ENCODE assay signal across 11 mouse cellular contexts in the genomic region with DNA sequence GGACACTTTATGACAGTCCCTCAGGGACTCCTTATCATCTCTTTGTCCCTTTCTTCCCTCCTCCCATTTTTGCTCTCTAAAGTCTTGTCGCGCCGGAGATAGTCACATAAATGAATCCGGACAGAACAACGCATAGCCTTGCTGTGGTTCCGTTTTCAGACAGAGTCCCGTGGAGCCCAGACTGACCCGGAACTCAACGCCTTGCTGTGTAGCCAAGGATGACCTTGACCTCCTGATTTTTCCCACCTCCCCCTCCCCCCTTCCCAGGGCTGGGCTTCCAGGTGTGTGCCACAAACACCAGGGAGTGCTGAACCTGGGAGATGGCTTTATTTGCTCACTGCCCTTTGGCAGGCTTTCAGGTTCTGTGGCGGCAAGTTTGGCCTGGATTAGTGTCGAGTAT. TPM values are rescaled to one million over a fixed set of nuclear protein-coding genes. Genes with fewer than 3 reads are reported as not detected.
DNase-seq lines count a peak whose midpoint lies in the region; ATAC-seq lines count a peak whose summit lies in the region.
"Had no signal": no experiment of that assay in that cellular context is flagged by ENCODE, and none has a peak within 500 bp of the region (broad histone marks: within the 10 kb centered on the region; RNA-seq: fewer than 3 reads in every experiment).

No protein-coding gene starts in this region.

- 54% methylated on average over 11 of the region's 11 CpGs for WGBS in lung, embryonic 15.5 days
- 64% methylated on average over 11 of the region's 11 CpGs for WGBS in intestine, embryonic 15.5 days
- WGBS in stomach, embryonic 15.5 days, result 74% methylated on average over 11 of the region's 11 CpGs

- H3K4me2 ChIP-seq in lung, embryonic 15.5 days, result no peak overlapping the region
- peak overlapping the region; percentile 10; the same call in 1 of the 2 replicates for H3K4me2 ChIP-seq in intestine, embryonic 15.5 days (replicated peaks)
- no peak overlapping the region; the same call in 1 of the 2 replicates for H3K4me2 ChIP-seq in stomach, embryonic 15.5 days

- intact Hi-C loops in left cerebral cortex, postnatal 36 days (cut with DNase I), result no loop called here

- H3K9ac ChIP-seq in lung, embryonic 15.5 days, result no peak overlapping the region
- H3K9ac ChIP-seq in intestine, embryonic 15.5 days, result no peak overlapping the region
- H3K9ac ChIP-seq in stomach, embryonic 15.5 days, result no peak overlapping the region

- no peaks in the 10 kb centered on the region for H3K36me3 ChIP-seq in lung, embryonic 15.5 days
- H3K36me3 ChIP-seq in intestine, embryonic 15.5 days, result no peaks in the 10 kb centered on the region
- no peaks in the 10 kb centered on the region for H3K36me3 ChIP-seq in stomach, embryonic 15.5 days
- H3K36me3 ChIP-seq: G1E had no signal

- H3K4me1 ChIP-seq in lung, embryonic 15.5 days, result peaks cover 58% of the 10 kb centered on the region
- peaks cover 29% of the 10 kb centered on the region for H3K4me1 ChIP-seq in intestine, embryonic 15.5 days (replicated peaks)
- peaks cover 8% of the 10 kb centered on the region for H3K4me1 ChIP-seq in stomach, embryonic 15.5 days

- H3K27ac ChIP-seq in lung, embryonic 15.5 days, result peak overlapping the region; percentile 18; the same call in 1 of the 2 replicates
- H3K27ac ChIP-seq in intestine, embryonic 15.5 days, result peak overlapping the region; percentile 29
- 0 out of 2 replicates have a peak overlapping the region, but pooled peaks have one; percentile 31 for H3K27ac ChIP-seq in stomach, embryonic 15.5 days
- H3K27ac ChIP-seq: hindbrain, postnatal 0 days had no signal

- ATAC-seq in lung, embryonic 15.5 days (ENCODE audit: borderline replicate concordance, extremely low read depth, low FRiP score, low TSS enrichment), result peak; percentile 9; the same call in 1 of the 2 replicates
- peak; percentile 29; the same call in 1 of the 2 replicates for ATAC-seq in intestine, embryonic 15.5 days
- peak; percentile 35; the same call in 1 of the 2 replicates for ATAC-seq in stomach, embryonic 15.5 days (ENCODE audit: insufficient read depth, low FRiP score, low read depth)
- ATAC-seq: hindbrain, postnatal 0 days had no signal

- no peaks in the 10 kb centered on the region for H3K9me3 ChIP-seq in lung, embryonic 15.5 days
- H3K9me3 ChIP-seq in intestine, embryonic 15.5 days, result no peaks in the 10 kb centered on the region
- H3K9me3 ChIP-seq in stomach, embryonic 15.5 days, result no peaks in the 10 kb centered on the region

- no peak overlapping the region for H3K4me3 ChIP-seq in lung, embryonic 15.5 days
- no peak overlapping the region for H3K4me3 ChIP-seq in intestine, embryonic 15.5 days (replicated peaks)
- no peak overlapping the region for H3K4me3 ChIP-seq in stomach, embryonic 15.5 days (replicated peaks)
- H3K4me3 ChIP-seq: myocyte had no signal

- no peak for DNase-seq in lung, postnatal 36 days
- DNase-seq in kidney, postnatal 25 days, result peak; percentile 65 to 85
- DNase-seq in layer of hippocampus, adult 18-20 months (ENCODE audit: low spot score in 2 of 2), result no peak
- DNase-seq in left cerebral cortex, postnatal 36 days (ENCODE audit: low spot score in 2 of 2), result no peak
- DNase-seq: cerebellum, adult 11-12 months had no signal

- no peaks in the 10 kb centered on the region for H3K27me3 ChIP-seq in lung, embryonic 15.5 days
- H3K27me3 ChIP-seq in intestine, embryonic 15.5 days (replicated peaks), result no peaks in the 10 kb centered on the region
- no peaks in the 10 kb centered on the region for H3K27me3 ChIP-seq in stomach, embryonic 15.5 days (replicated peaks)

RNA-seq across cellular contexts. Expression of a gene that starts 10.6 kb away (rescaled TPM):
- 37.1 and 38.0 TPM in 2 replicates for polyA plus RNA-seq in lung, embryonic 15.5 days (2015; fragmentation: Nextera tagmentation; extraction: Ambion mirVana)
- 23.9 and 25.3 TPM in 2 replicates for polyA plus RNA-seq in intestine, embryonic 15.5 days (2015; fragmentation: Nextera tagmentation; extraction: Ambion mirVana)
- 32.4 and 36.8 TPM in 2 replicates for polyA plus RNA-seq in stomach, embryonic 15.5 days (2015; fragmentation: Nextera tagmentation; extraction: Ambion mirVana)
- total RNA-seq in layer of hippocampus, adult 18-20 months (2021), result 10 to 100 TPM; 49.7 to 50.7 TPM
- 10 to 100 TPM; 41.7 to 47.6 TPM for total RNA-seq in left cerebral cortex, postnatal 36 days (2021)
- polyA plus RNA-seq: G1E had no signal

Comparison
In these comparisons a context has a peak if more than half of its experiments do, and no peak if none do; other contexts are left out.
1. DNase-seq: peak in kidney, postnatal 25 days (2 of 2); none in lung, postnatal 36 days (single experiment), layer of hippocampus, adult 18-20 months (0 of 2) and left cerebral cortex, postnatal 36 days (0 of 2).
2. Peak in every context shown above with its lines, with median percentiles within 50 percentile points of each other: ATAC-seq and H3K27ac ChIP-seq.